Mouse (Mus musculus) forebrain, embryonic 10.5 days (tissue): ENCODE measurements around the gene Fam104a. TPM values are rescaled to one million over a fixed set of nuclear protein-coding genes. Genes with fewer than 3 reads are reported as not detected.

ENCODE experiments used
- DNase-seq: peaks from one replicate; pipeline ENCODE4 v3.0.0-alpha.2; 2017; ENCODE audit warnings: low spot score; ENCODE audit errors: extremely low spot score
- H3K27ac ChIP-seq: fragments of 300-500 bp; sonication (generic); 2 replicates; pipeline ENCODE4 v1.5.1; 2016; ENCODE audit warnings: mild to moderate bottlenecking
- H3K27me3 ChIP-seq: fragments of 300-500 bp; sonication (generic); 2 replicates; pipeline ENCODE4 v1.6.1; 2016; ENCODE audit warnings: mild to moderate bottlenecking; ENCODE audit not compliant: poor library complexity, severe bottlenecking
- H3K36me3 ChIP-seq: fragments of 300-500 bp; sonication (generic); replicated peaks from 2 replicates; pipeline ENCODE4 v1.6.1; 2016; ENCODE audit warnings: mild to moderate bottlenecking, moderate library complexity
- H3K4me1 ChIP-seq: fragments of 300-500 bp; sonication (generic); 2 replicates; pipeline ENCODE4 v1.6.1; 2016
- H3K4me3 ChIP-seq: fragments of 300-500 bp; sonication (generic); 2 replicates; pipeline ENCODE4 v1.5.1; 2016; ENCODE audit warnings: mild to moderate bottlenecking, moderate library complexity
- H3K9me3 ChIP-seq: fragments of 300-500 bp; sonication (generic); 2 replicates; pipeline ENCODE4 v1.6.1; 2016; ENCODE audit warnings: mild to moderate bottlenecking, moderate library complexity
- WGBS: fragments of 180-500 bp; shearing (Covaris S2); methylation state at CpG from one replicate; pipeline ENCODE4 v1.1.7; 2016; 5-methylcytosine and 5-hydroxymethylcytosine counted together
- polyA plus RNA-seq: library from polyadenylated mRNA; unstranded; fragments of >200 nt; fragmentation: Nextera tagmentation; extraction: Ambion mirVana; gene quantifications from 2 replicates; pipeline ENCODE4 v1.2.1, GENCODE M21; 2016

The Fam104a gene
- polyA plus RNA-seq, 1 experiment from 2014 or later, result 56.6 TPM

DNA sequence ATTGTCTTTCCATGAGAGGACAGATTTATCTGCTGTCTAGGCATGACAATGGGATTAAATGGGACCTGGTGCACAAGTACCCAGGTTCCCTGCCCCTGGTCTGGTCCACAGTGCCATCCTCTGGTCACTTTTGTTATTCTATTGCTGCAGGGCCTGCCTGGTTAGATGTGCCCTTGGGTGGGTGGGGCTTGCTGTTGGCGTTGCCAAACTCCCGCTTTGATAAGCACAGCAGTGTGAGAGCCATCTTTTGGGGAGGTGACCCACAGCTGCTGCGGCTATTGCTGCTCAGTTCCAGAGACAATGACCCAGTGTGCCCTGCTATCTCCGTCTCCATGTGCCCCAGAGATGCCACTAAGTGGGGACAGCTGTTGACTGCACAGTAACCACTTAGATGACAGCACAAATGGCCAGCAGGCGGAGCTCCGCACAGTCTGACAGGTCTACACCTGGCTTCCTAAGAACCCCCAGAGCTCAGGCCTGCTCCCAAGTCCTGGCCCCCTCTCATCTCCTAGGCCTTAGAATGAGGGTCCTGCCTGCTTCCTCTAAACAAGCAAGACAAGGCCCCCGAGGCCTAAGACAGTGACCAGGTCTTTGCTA is 31.2 kb upstream of the Fam104a start:
- no peak for DNase-seq
- Histone ChIP-seq H3K4me3 (no peak overlapping the region), H3K4me1 (peaks cover 50% of the 10 kb centered on the region), H3K27ac (no peak overlapping the region), H3K27me3 (peaks cover 30% of the 10 kb centered on the region), H3K9me3 (no peaks in the 10 kb centered on the region), H3K36me3 (no peaks in the 10 kb centered on the region)
- WGBS, result 67% methylated on average over 7 of the region's 7 CpGs

DNA sequence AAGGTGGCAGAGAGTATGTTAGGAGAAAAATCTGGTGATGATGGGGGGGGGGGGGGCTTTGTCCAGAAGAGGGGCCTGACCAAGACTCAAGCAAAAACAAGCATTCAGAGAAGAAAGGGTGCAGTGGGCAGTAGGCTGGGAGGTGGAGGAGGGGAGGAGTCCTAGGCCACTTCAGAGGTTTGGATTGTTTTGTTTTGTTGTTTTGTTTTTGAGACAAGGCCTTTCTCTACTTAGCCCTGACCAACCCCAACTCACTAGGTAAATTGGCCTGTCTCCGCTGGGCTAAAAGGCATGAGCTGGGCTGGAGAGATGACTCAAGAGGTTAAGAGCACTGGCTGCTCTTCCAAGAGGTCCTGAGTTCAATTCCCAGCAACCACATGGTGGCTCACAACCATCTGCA is 27.1 kb upstream of the Fam104a start:
- DNase-seq, result no peak
- H3K9me3 ChIP-seq, result no peaks in the 10 kb centered on the region
- H3K27ac ChIP-seq, result peak overlapping the region; percentile 86
- H3K27me3 ChIP-seq, result peaks cover 53% of the 10 kb centered on the region
- H3K36me3 ChIP-seq, result peaks cover 15% of the 10 kb centered on the region
- WGBS, result 40% methylated on average over 1 of the region's 1 CpGs
- peaks cover 45% of the 10 kb centered on the region for H3K4me1 ChIP-seq
- H3K4me3 ChIP-seq, result no peak overlapping the region

DNA sequence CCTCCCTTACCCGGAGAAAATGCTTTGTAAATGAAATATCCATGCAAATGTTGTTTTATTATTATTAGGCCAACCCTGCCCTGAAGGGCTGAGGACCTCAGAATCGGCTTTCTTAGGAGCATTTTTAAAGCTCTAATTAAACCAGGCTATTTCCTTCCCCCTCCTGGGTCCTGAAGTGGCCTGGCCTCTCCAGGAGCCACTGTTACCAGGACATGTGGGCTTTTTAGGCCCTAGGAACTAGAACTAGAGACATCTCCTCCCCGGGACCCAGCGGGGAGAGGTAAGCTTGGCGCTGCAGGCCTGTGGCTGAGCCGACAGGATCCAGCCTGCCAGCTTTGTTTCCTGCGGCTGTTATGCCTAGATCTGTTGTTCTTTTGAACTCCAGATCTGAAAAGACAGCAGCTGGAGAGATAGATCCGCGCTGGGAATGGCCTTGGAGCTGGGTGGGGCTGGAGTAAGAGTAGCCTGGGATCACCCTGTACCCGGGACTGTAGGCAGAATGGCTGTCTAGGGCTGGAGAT is 26.4 kb upstream of the Fam104a start:
- DNase-seq, result peak; percentile 59
- H3K9me3 ChIP-seq, result no peaks in the 10 kb centered on the region
- peaks cover 15% of the 10 kb centered on the region for H3K36me3 ChIP-seq
- under 1% methylated on average over 10 of the region's 10 CpGs for WGBS
- peaks cover 43% of the 10 kb centered on the region for H3K4me1 ChIP-seq
- H3K27me3 ChIP-seq, result peaks cover 48% of the 10 kb centered on the region
- peak overlapping the region; percentile 30 for H3K4me3 ChIP-seq
- H3K27ac ChIP-seq, result peak overlapping the region; percentile 86

DNA sequence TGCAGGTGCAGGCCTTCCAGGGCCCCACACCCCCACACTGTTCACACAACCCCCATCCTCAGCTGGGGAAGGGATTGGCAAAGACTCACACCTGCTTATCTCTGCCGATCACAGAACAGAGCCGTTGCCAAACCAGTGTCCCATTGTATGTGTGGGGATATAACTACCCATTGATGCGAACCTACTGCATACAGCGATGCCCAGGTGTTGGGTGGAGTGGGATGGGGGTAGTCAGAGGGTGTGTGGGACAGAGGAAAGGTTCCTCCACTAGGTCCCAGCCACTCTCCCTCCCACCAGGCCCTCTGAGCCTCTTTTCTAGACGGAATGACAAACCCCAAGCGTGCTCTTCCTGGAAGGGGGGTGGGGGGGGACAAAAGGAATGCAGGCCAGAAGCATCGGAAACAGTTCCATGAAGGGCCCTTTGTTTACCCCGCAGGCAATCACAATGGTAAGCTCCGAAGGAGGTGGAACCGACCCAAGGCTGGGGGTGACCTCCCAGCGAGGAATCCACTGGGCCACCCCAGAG is 25.8 kb upstream of the Fam104a start, which contains the start of gene Cpsf4l:
Gene Cpsf4l, minus strand, starts transcription at position 287 of the 526 bp plus-strand sequence.
- WGBS, result 4% methylated on average over 11 of the region's 11 CpGs
- no peak for DNase-seq

DNA sequence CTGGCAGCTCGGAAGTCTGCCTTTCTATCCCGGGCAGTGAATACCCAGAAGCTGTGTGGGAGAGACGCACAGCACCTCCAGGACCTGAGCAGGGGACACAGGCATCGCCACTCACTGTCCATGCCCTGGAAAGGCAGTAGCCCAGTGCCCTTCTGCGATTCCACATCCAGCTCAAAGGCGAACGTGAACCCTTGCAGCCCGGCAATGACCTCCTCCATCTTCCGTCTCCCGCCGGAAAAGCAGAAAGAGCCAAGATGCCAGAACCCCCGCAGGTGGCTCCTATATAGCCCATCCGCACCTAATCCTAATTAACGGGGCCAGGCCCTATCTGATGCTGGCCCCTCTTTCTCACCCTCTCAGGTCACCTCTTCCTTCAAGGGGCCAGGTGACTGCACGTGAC is 25.3 kb upstream of the Fam104a start:
- peak overlapping the region; percentile 86 for H3K27ac ChIP-seq
- DNase-seq, result no peak
- WGBS, result 6% methylated on average over 15 of the region's 15 CpGs
- peaks cover 37% of the 10 kb centered on the region for H3K4me1 ChIP-seq
- peaks cover 43% of the 10 kb centered on the region for H3K27me3 ChIP-seq
- peaks cover 15% of the 10 kb centered on the region for H3K36me3 ChIP-seq
- peak overlapping the region; percentile 30 for H3K4me3 ChIP-seq
- H3K9me3 ChIP-seq, result no peaks in the 10 kb centered on the region

More for the DNA sequence above, 25.8 kb upstream of the Fam104a start, which contains the start of gene Cpsf4l:
- Histone ChIP-seq H3K27ac (peak within 1 kb of the TSS; percentile 86), H3K4me1 (peaks cover 39% of the 10 kb centered on the region), H3K4me3 (peak within 1 kb of the TSS; percentile 30), H3K27me3 (peaks cover 44% of the 10 kb centered on the region), H3K36me3 (peaks cover 15% of the 10 kb centered on the region), H3K9me3 (no peaks in the 10 kb centered on the region)

DNA sequence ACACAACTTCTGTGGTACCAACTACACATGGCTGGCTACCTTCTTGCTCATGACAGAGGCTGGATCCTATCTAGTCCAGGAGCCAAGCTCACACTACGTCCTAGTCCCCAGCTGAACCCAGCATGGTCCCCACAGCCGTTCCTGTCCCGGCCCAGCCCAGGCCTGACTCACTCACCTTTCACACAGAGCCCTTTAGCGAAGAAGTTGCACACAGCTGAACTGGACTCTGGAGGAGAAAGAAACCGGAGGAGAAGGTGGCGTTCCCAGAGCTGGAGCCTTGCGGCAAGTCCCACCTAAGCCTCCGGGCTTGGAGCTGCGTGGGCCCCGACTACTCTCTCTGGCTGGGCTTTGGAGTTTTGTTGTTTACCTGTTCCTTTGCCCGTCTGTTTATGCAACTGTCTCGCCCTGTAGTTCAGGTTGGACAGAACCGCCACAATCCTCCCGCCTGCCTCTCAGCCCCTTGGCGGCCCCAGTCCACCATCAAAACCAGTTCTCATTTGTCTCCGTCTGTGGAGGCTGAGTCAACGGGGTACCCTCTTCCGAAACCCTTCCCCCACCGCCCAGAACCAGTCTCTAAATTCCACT is 24.8 kb upstream of the Fam104a start:
- Histone ChIP-seq H3K9me3 (no peaks in the 10 kb centered on the region), H3K36me3 (peaks cover 15% of the 10 kb centered on the region), H3K27me3 (peaks cover 37% of the 10 kb centered on the region), H3K4me1 (peaks cover 31% of the 10 kb centered on the region), H3K4me3 (peak overlapping the region; percentile 30; the same call in 1 of the 2 replicates), H3K27ac (peak overlapping the region; percentile 86)
- DNase-seq, result no peak
- WGBS, result 41% methylated on average over 19 of the region's 19 CpGs

DNA sequence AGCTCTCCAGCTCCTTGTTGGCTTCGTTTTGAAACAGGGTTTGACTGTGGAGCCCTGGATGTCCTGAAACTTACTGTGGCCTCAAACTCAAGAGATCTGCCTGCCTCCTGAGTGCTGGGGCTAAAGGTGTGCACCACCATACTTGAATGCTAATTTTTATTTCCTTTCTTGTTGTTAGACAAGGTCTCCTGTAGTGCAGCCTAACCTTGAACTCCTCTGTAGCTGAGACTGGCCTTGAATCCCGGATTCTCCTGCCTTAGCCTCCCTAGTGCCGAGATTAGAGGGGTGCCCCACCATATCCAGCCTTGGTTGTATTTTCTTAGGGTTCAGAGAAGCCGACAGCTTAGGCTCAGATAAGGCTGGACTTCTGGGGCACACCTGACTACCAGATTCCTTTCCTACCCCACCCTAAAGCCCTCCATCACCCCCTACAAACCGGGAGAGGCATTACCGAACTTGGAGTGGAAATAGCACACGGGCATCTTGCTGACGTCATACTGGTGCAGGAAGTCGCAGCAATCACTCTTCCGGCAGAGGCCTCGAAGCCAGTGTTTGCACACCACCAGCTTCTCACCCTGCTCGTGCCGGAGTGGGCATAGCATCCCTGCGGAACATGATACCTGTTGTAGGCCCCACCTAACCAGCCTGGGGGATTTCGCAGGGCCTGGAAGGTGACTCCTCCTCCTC is 22.2 kb upstream of the Fam104a start:
- H3K4me3 ChIP-seq, result no peak overlapping the region
- no peaks in the 10 kb centered on the region for H3K9me3 ChIP-seq
- H3K27ac ChIP-seq, result no peak overlapping the region
- peaks cover 27% of the 10 kb centered on the region for H3K4me1 ChIP-seq
- H3K36me3 ChIP-seq, result peaks cover 22% of the 10 kb centered on the region
- H3K27me3 ChIP-seq, result peaks cover 27% of the 10 kb centered on the region
- no peak for DNase-seq
- 91% methylated on average over 15 of the region's 15 CpGs for WGBS

DNA sequence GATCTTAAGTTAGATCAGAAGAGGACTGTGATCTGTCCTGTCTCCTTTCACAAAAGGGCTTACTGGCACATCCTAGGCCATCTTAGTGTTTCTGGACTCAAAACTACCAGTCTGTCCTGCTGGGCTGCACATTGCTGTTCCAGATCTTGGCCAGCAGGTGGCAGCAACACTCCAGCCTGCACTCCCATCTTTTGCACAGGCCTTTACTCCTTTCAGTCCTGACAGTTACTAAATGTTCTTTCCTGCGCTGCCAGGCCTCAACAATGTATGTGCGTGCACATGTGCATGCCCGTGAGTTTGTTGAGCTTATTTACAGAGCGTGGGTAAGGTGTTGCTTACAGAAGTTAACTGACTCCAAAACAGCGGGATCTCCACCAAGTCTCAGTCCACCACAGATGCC is 19.8 kb upstream of the Fam104a start:
- 51% methylated on average over 5 of the region's 5 CpGs for WGBS
- peaks cover 3% of the 10 kb centered on the region for H3K4me1 ChIP-seq
- H3K4me3 ChIP-seq, result no peak overlapping the region
- peak; percentile 80 for DNase-seq
- H3K9me3 ChIP-seq, result no peaks in the 10 kb centered on the region
- H3K27ac ChIP-seq, result no peak overlapping the region
- peaks cover 38% of the 10 kb centered on the region for H3K36me3 ChIP-seq
- H3K27me3 ChIP-seq, result peaks cover 14% of the 10 kb centered on the region

DNA sequence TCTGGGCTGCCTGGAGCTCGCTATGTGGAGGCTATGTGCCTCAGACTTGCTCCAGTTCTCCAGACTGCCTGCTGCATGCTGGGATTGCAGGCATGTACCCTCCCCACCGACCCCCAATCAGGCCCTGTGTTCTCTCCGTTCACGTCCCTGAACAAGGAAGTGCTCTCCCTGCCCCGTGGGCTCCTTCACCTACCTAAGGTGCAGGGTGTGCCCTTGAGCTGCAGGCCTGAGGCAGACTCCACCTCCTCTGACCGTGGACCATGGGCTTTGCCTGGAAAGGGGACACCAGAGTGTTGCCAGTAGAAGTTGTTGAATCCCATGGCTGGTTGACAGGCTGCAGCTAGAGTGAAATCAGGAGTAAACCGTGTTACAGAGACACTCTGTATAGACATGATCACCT is 15.7 kb upstream of the Fam104a start:
- no peak overlapping the region for H3K27ac ChIP-seq
- H3K4me3 ChIP-seq, result no peak overlapping the region
- peaks cover 13% of the 10 kb centered on the region; the same call in 1 of the 2 replicates for H3K9me3 ChIP-seq
- H3K4me1 ChIP-seq, result peaks cover 17% of the 10 kb centered on the region
- DNase-seq, result no peak
- H3K36me3 ChIP-seq, result peaks cover 63% of the 10 kb centered on the region
- 89% methylated on average over 7 of the region's 7 CpGs for WGBS
- H3K27me3 ChIP-seq, result no peaks in the 10 kb centered on the region

DNA sequence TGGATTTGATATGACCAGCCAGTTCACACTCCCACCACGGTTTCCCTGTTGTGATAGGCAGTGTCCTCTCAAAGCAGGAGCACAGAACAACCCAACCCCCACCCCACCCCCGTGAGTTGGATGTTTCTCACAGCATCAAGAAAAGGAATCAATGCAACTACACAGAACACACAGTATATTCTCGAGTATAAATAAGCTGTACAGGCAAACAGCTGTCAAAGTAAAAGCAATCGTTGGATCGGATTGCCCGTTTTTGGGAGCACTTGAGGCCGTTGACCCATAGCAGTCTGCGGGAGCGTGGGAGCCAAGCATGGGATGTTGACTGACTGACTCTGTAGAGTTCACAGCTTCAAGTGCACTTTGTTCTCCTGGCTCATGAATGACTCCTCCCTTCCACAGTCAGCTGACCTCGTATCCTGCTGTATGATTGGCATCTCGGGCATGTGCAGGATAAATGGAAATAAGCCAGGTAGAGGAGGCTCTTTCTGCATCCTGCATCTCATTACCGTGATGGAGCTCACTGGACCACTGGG is 14.1 kb upstream of the Fam104a start:
- Histone ChIP-seq H3K27me3 (no peaks in the 10 kb centered on the region), H3K27ac (no peak overlapping the region), H3K4me1 (peaks cover 17% of the 10 kb centered on the region), H3K9me3 (peaks cover 13% of the 10 kb centered on the region; the same call in 1 of the 2 replicates), H3K36me3 (peaks cover 79% of the 10 kb centered on the region), H3K4me3 (no peak overlapping the region)
- no peak for DNase-seq
- 88% methylated on average over 12 of the region's 12 CpGs for WGBS

DNA sequence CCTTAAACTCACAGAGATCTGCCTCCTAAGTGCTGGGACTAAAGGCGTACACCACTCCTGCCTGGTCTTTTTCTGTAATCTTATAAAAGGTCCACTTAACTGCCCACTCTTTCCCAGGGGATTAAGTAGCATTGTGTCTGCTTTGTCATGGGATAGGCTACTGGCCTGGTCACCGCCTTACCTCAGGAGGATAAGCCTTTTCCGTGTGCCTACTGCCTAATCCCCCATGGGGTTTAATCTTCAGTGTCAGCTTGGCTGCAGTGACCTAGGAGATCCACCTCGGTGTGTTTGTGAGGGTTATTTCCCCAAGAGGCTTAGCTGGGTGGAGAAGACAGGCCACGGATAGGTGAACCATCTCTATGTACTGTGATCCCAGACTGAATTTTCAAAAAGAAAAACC is 13.6 kb upstream of the Fam104a start:
- H3K4me1 ChIP-seq, result peaks cover 17% of the 10 kb centered on the region
- peaks cover 84% of the 10 kb centered on the region for H3K36me3 ChIP-seq
- 36% methylated on average over 5 of the region's 5 CpGs for WGBS
- H3K27ac ChIP-seq, result no peak overlapping the region
- peaks cover 13% of the 10 kb centered on the region; the same call in 1 of the 2 replicates for H3K9me3 ChIP-seq
- no peak overlapping the region for H3K4me3 ChIP-seq
- no peaks in the 10 kb centered on the region for H3K27me3 ChIP-seq
- DNase-seq, result no peak

DNA sequence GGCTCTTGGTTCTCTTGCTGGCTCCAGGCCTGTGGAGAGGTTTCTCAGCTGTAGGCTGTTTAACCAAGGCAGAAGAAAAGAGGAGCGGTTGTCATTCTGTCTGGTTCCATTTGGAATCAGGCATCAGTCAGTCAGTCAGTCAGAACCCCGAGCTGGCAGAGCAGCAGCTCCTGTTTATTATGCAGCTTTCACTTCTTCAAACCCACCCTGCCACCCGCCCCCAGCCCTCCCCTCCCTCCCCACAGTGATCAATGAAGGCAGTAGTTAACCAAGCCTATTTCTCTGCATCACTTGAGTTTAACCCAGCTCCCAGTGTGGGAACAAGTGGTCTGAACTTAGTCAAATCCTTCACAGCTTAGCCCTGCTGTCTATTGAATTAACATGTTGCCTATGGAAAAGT is 7.9 kb upstream of the Fam104a start:
- 84% methylated on average over 3 of the region's 3 CpGs for WGBS
- Histone ChIP-seq H3K27ac (no peak overlapping the region), H3K4me3 (no peak overlapping the region), H3K27me3 (no peaks in the 10 kb centered on the region), H3K9me3 (peaks cover 13% of the 10 kb centered on the region; the same call in 1 of the 2 replicates), H3K36me3 (peaks cover 96% of the 10 kb centered on the region), H3K4me1 (peaks cover 9% of the 10 kb centered on the region)
- no peak for DNase-seq
